Mouse (Mus musculus): ENCODE data around the gene Ankrd34a. TPM values are rescaled to one million over a fixed set of nuclear protein-coding genes. Genes with fewer than 3 reads are reported as not detected.

Gene Ankrd34a
- polyA plus RNA-seq, 1 experiment from 2014 or later: 8.5 TPM

- H3K27ac ChIP-seq (replicated peaks in 1 of 2; ENCODE audit: control insufficient read depth in 1 of 2, insufficient read depth in 1 of 2, low read depth in 2 of 2, low read length in 2 of 2): no peak overlapping the region
These were observed 42.8 kb upstream of the Ankrd34a start for GRCm38 (mm10) chr3:96553601-96554000.

GRCm38 (mm10) chr3:96554251-96554650 is 42.2 kb upstream of the Ankrd34a start:
- H3K27ac ChIP-seq (replicated peaks in 1 of 2; ENCODE audit: control insufficient read depth in 1 of 2, insufficient read depth in 1 of 2, low read depth in 2 of 2, low read length in 2 of 2): peak overlapping the region in 1 of 2 experiments; percentile 93; a peak in 1 of 4 replicates
- H3K9ac ChIP-seq (ENCODE audit: low read length): no peak overlapping the region

More at GRCm38 (mm10) chr3:96553601-96554000, 42.8 kb upstream of the Ankrd34a start:
- 71% methylated on average over 6 of the region's 6 CpGs for WGBS
- H3K9ac ChIP-seq (ENCODE audit: low read length): no peak overlapping the region
- peaks cover 17 to 44% of the 10 kb centered on the region in 2 experiments for H3K4me1 ChIP-seq (ENCODE audit: control insufficient read depth in 2 of 2, insufficient read depth in 2 of 2, low read length in 2 of 2)
- H3K9me3 ChIP-seq (ENCODE audit: control insufficient read depth, low read length): no peaks in the 10 kb centered on the region
- H3K27me3 ChIP-seq (ENCODE audit: control insufficient read depth, insufficient read depth, low read length): no peaks in the 10 kb centered on the region
- H3K4me3 ChIP-seq (ENCODE audit: control insufficient read depth in 1 of 2, insufficient read depth in 1 of 2, low read depth in 1 of 2, low read length in 2 of 2): no peak overlapping the region
- no peak for ATAC-seq (ENCODE audit: insufficient number of reproducible peaks, insufficient read depth, low FRiP score, low read depth)
- no peak overlapping the region for H3K4me2 ChIP-seq (ENCODE audit: low read length)
- H3K36me3 ChIP-seq (ENCODE audit: control insufficient read depth, insufficient read depth, low read length): no peaks in the 10 kb centered on the region

GRCm38 (mm10) chr3:96555041-96555596 is 41.3 kb upstream of the Ankrd34a start:
- Histone ChIP-seq H3K4me2 (ENCODE audit: low read length) (peak overlapping the region; percentile 97), H3K4me3 (ENCODE audit: control insufficient read depth in 1 of 2, insufficient read depth in 1 of 2, low read depth in 1 of 2, low read length in 2 of 2) (0 out of 4 replicates have a peak overlapping the region, but pooled peaks of 1 of the 2 experiments have one; percentile 10), H3K36me3 (ENCODE audit: control insufficient read depth, insufficient read depth, low read length) (peaks cover 15% of the 10 kb centered on the region), H3K27ac (replicated peaks in 1 of 2; ENCODE audit: control insufficient read depth in 1 of 2, insufficient read depth in 1 of 2, low read depth in 2 of 2, low read length in 2 of 2) (peak overlapping the region; percentile 89 to 93), H3K27me3 (ENCODE audit: control insufficient read depth, insufficient read depth, low read length) (no peaks in the 10 kb centered on the region), H3K9me3 (ENCODE audit: control insufficient read depth, low read length) (no peaks in the 10 kb centered on the region), H3K9ac (ENCODE audit: low read length) (peak overlapping the region; percentile 88), H3K4me1 (ENCODE audit: control insufficient read depth in 2 of 2, insufficient read depth in 2 of 2, low read length in 2 of 2) (peaks cover 12 to 34% of the 10 kb centered on the region in 2 experiments)
- 16% methylated on average over 12 of the region's 12 CpGs for WGBS
- no peak; the same call in 1 of the 2 replicates for ATAC-seq (ENCODE audit: insufficient number of reproducible peaks, insufficient read depth, low FRiP score, low read depth)

More at GRCm38 (mm10) chr3:96554251-96554650, 42.2 kb upstream of the Ankrd34a start:
- Histone ChIP-seq H3K27me3 (ENCODE audit: control insufficient read depth, insufficient read depth, low read length) (no peaks in the 10 kb centered on the region), H3K4me3 (ENCODE audit: control insufficient read depth in 1 of 2, insufficient read depth in 1 of 2, low read depth in 1 of 2, low read length in 2 of 2) (no peak overlapping the region), H3K4me1 (ENCODE audit: control insufficient read depth in 2 of 2, insufficient read depth in 2 of 2, low read length in 2 of 2) (peaks cover 14 to 40% of the 10 kb centered on the region in 2 experiments), H3K9me3 (ENCODE audit: control insufficient read depth, low read length) (no peaks in the 10 kb centered on the region), H3K36me3 (ENCODE audit: control insufficient read depth, insufficient read depth, low read length) (peaks cover 6% of the 10 kb centered on the region), H3K4me2 (ENCODE audit: low read length) (no peak overlapping the region)
- WGBS: 82% methylated on average over 6 of the region's 6 CpGs
- no peak for ATAC-seq (ENCODE audit: insufficient number of reproducible peaks, insufficient read depth, low FRiP score, low read depth)

- Histone ChIP-seq H3K4me1 (ENCODE audit: control insufficient read depth in 2 of 2, insufficient read depth in 2 of 2, low read length in 2 of 2) (peaks cover 10 to 36% of the 10 kb centered on the region in 2 experiments), H3K9ac (ENCODE audit: low read length) (peak overlapping the region; percentile 88), H3K36me3 (ENCODE audit: control insufficient read depth, insufficient read depth, low read length) (peaks cover 24% of the 10 kb centered on the region), H3K9me3 (ENCODE audit: control insufficient read depth, low read length) (no peaks in the 10 kb centered on the region), H3K27ac (replicated peaks in 1 of 2; ENCODE audit: control insufficient read depth in 1 of 2, insufficient read depth in 1 of 2, low read depth in 2 of 2, low read length in 2 of 2) (peak overlapping the region; percentile 89 to 93; a peak in 3 of 4 replicates), H3K27me3 (ENCODE audit: control insufficient read depth, insufficient read depth, low read length) (no peaks in the 10 kb centered on the region), H3K4me2 (ENCODE audit: low read length) (peak overlapping the region; percentile 97), H3K4me3 (ENCODE audit: control insufficient read depth in 1 of 2, insufficient read depth in 1 of 2, low read depth in 1 of 2, low read length in 2 of 2) (peak overlapping the region in 1 of 2 experiments; percentile 76; a peak in 2 of 4 replicates)
- WGBS: 73% methylated on average over 15 of the region's 15 CpGs
- no peak for ATAC-seq (ENCODE audit: insufficient number of reproducible peaks, insufficient read depth, low FRiP score, low read depth)
These were observed 40.3 kb upstream of the Ankrd34a start for GRCm38 (mm10) chr3:96555999-96556614.

GRCm38 (mm10) chr3:96556651-96557635 is 39.5 kb upstream of the Ankrd34a start:
- Histone ChIP-seq H3K27ac (replicated peaks in 1 of 2; ENCODE audit: control insufficient read depth in 1 of 2, insufficient read depth in 1 of 2, low read depth in 2 of 2, low read length in 2 of 2) (peak overlapping the region; percentile 93 to 98), H3K4me1 (ENCODE audit: control insufficient read depth in 2 of 2, insufficient read depth in 2 of 2, low read length in 2 of 2) (peaks cover 11 to 32% of the 10 kb centered on the region in 2 experiments), H3K9ac (ENCODE audit: low read length) (peak overlapping the region; percentile 88), H3K9me3 (ENCODE audit: control insufficient read depth, low read length) (no peaks in the 10 kb centered on the region), H3K4me2 (ENCODE audit: low read length) (peak overlapping the region; percentile 97), H3K36me3 (ENCODE audit: control insufficient read depth, insufficient read depth, low read length) (peaks cover 33% of the 10 kb centered on the region), H3K4me3 (ENCODE audit: control insufficient read depth in 1 of 2, insufficient read depth in 1 of 2, low read depth in 1 of 2, low read length in 2 of 2) (peak overlapping the region; percentile 62 to 76), H3K27me3 (ENCODE audit: control insufficient read depth, insufficient read depth, low read length) (no peaks in the 10 kb centered on the region)
- ATAC-seq (ENCODE audit: insufficient number of reproducible peaks, insufficient read depth, low FRiP score, low read depth): no peak
- WGBS: 2% methylated on average over 22 of the region's 22 CpGs

GRCm38 (mm10) chr3:96557694-96558093 is 38.7 kb upstream of the Ankrd34a start, which contains the start of gene Txnip:
Gene Txnip, plus strand, starts transcription at chr3:96557957.
- Histone ChIP-seq H3K4me2 (ENCODE audit: low read length) (peak within 1 kb of the TSS; percentile 97), H3K9ac (ENCODE audit: low read length) (peak within 1 kb of the TSS; percentile 98), H3K36me3 (ENCODE audit: control insufficient read depth, insufficient read depth, low read length) (peaks cover 33% of the 10 kb centered on the region), H3K4me3 (ENCODE audit: control insufficient read depth in 1 of 2, insufficient read depth in 1 of 2, low read depth in 1 of 2, low read length in 2 of 2) (peak within 1 kb of the TSS; percentile 76 to 94), H3K27ac (replicated peaks in 1 of 2; ENCODE audit: control insufficient read depth in 1 of 2, insufficient read depth in 1 of 2, low read depth in 2 of 2, low read length in 2 of 2) (peak within 1 kb of the TSS; percentile 96 to 98), H3K4me1 (ENCODE audit: control insufficient read depth in 2 of 2, insufficient read depth in 2 of 2, low read length in 2 of 2) (peaks cover 14 to 32% of the 10 kb centered on the region in 2 experiments), H3K27me3 (ENCODE audit: control insufficient read depth, insufficient read depth, low read length) (no peaks in the 10 kb centered on the region), H3K9me3 (ENCODE audit: control insufficient read depth, low read length) (no peaks in the 10 kb centered on the region)
- peak; percentile 98 for ATAC-seq (ENCODE audit: insufficient number of reproducible peaks, insufficient read depth, low FRiP score, low read depth)
- WGBS: 0% methylated on average over 26 of the region's 26 CpGs

- Histone ChIP-seq H3K36me3 (ENCODE audit: control insufficient read depth, insufficient read depth, low read length) (peaks cover 33% of the 10 kb centered on the region), H3K27me3 (ENCODE audit: control insufficient read depth, insufficient read depth, low read length) (no peaks in the 10 kb centered on the region), H3K4me2 (ENCODE audit: low read length) (peak overlapping the region; percentile 85), H3K9me3 (ENCODE audit: control insufficient read depth, low read length) (no peaks in the 10 kb centered on the region), H3K9ac (ENCODE audit: low read length) (peak overlapping the region; percentile 98), H3K4me1 (ENCODE audit: control insufficient read depth in 2 of 2, insufficient read depth in 2 of 2, low read length in 2 of 2) (peaks cover 14 to 32% of the 10 kb centered on the region in 2 experiments), H3K27ac (replicated peaks in 1 of 2; ENCODE audit: control insufficient read depth in 1 of 2, insufficient read depth in 1 of 2, low read depth in 2 of 2, low read length in 2 of 2) (peak overlapping the region; percentile 96 to 98), H3K4me3 (ENCODE audit: control insufficient read depth in 1 of 2, insufficient read depth in 1 of 2, low read depth in 1 of 2, low read length in 2 of 2) (peak overlapping the region; percentile 76 to 94)
- ATAC-seq (ENCODE audit: insufficient number of reproducible peaks, insufficient read depth, low FRiP score, low read depth): no peak
- WGBS: under 1% methylated on average over 17 of the region's 17 CpGs
These were observed 38.3 kb upstream of the Ankrd34a start for GRCm38 (mm10) chr3:96558159-96558558.

All from heart, embryonic 14.5 days (tissue).